In genomic region chrX:137170021-137170420, GRCm38 (mm10) we compare ENCODE assay signal across 10 mouse cellular contexts. TPM values are rescaled to one million over a fixed set of nuclear protein-coding genes. Genes with fewer than 3 reads are reported as not detected.
DNase-seq lines count a peak whose midpoint lies in the region; ATAC-seq and TF ChIP-seq lines count a peak whose summit lies in the region.
"Had no signal": no experiment of that assay in that cellular context is flagged by ENCODE, and none has a peak within 500 bp of the region (broad histone marks: within the 10 kb centered on the region; RNA-seq: fewer than 3 reads in every experiment).

No protein-coding gene starts in this region.

- peak; percentile 54 for DNase-seq in forebrain, embryonic 11.5 days (ENCODE audit: low spot score)
- peak; percentile 2 for DNase-seq in liver, adult 2 months (ENCODE audit: extremely low read depth, low read depth, low spot score)
- DNase-seq in WW6 (ENCODE audit: low read depth, low spot score) = peak; percentile 3
- no peak for DNase-seq in stomach, postnatal 0 days (ENCODE audit: low spot score)
- DNase-seq in left cerebral cortex, adult 8-10 months (ENCODE audit: low spot score in 2 of 2) = no peak
- DNase-seq in midbrain, embryonic 14.5 days = no peak
- DNase-seq: cerebellum, adult 8-10 months; gastrocnemius, postnatal 10 days had no signal

- H3K27me3 ChIP-seq in forebrain, embryonic 11.5 days (ENCODE audit: control insufficient read depth, insufficient read depth, low read length) = no peaks in the 10 kb centered on the region
- H3K27me3 ChIP-seq in forebrain, embryonic 16.5 days (replicated peaks; ENCODE audit: control insufficient read depth, insufficient read depth, low read length) = no peaks in the 10 kb centered on the region
- H3K27me3 ChIP-seq in liver, adult 2 months (ENCODE audit: control insufficient read depth, insufficient read depth, low read length) = no peaks in the 10 kb centered on the region
- H3K27me3 ChIP-seq in liver, embryonic 12.5 days (replicated peaks) = no peaks in the 10 kb centered on the region
- H3K27me3 ChIP-seq in stomach, postnatal 0 days (ENCODE audit: control insufficient read depth, insufficient read depth, low read length) = no peaks in the 10 kb centered on the region
- no peaks in the 10 kb centered on the region for H3K27me3 ChIP-seq in midbrain, embryonic 14.5 days (ENCODE audit: control insufficient read depth, insufficient read depth, low read length)

- no peak overlapping the region for H3K9ac ChIP-seq in forebrain, embryonic 11.5 days (ENCODE audit: low read length)
- H3K9ac ChIP-seq in forebrain, embryonic 16.5 days (replicated peaks; ENCODE audit: low read depth, low read length) = no peak overlapping the region
- H3K9ac ChIP-seq in liver, adult 2 months (ENCODE audit: low read depth, low read length) = no peak overlapping the region
- H3K9ac ChIP-seq in liver, embryonic 12.5 days = no peak overlapping the region
- H3K9ac ChIP-seq in stomach, postnatal 0 days (ENCODE audit: low read length) = no peak overlapping the region
- no peak overlapping the region for H3K9ac ChIP-seq in midbrain, embryonic 14.5 days (replicated peaks; ENCODE audit: low read length)

- no peak for ATAC-seq in forebrain, embryonic 11.5 days (replicated peaks; ENCODE audit: low FRiP score)
- no peak for ATAC-seq in forebrain, embryonic 16.5 days
- ATAC-seq in liver, embryonic 12.5 days = no peak
- ATAC-seq in stomach, postnatal 0 days (ENCODE audit: low FRiP score, low TSS enrichment) = no peak
- ATAC-seq in midbrain, embryonic 14.5 days (ENCODE audit: low FRiP score, low TSS enrichment) = no peak

- peak; percentile 8; the same call in 1 of the 2 replicates for TF ChIP-seq CTCF in liver, adult 2 months (IDR thresholded peaks at IDR 0.05; ENCODE audit: low read depth, low read length)
- TF ChIP-seq CTCF in stomach, postnatal 0 days (IDR thresholded peaks at IDR 0.05; ENCODE audit: low read depth) = peak; percentile 54

- no peaks in the 10 kb centered on the region for H3K36me3 ChIP-seq in forebrain, embryonic 11.5 days (ENCODE audit: control insufficient read depth, insufficient read depth, low read length)
- no peaks in the 10 kb centered on the region for H3K36me3 ChIP-seq in forebrain, embryonic 16.5 days (ENCODE audit: control insufficient read depth, insufficient read depth)
- H3K36me3 ChIP-seq in liver, adult 2 months (ENCODE audit: control insufficient read depth, insufficient read depth, low read length) = no peaks in the 10 kb centered on the region
- H3K36me3 ChIP-seq in liver, embryonic 12.5 days = no peaks in the 10 kb centered on the region
- H3K36me3 ChIP-seq in stomach, postnatal 0 days (ENCODE audit: control insufficient read depth, insufficient read depth, low read length) = no peaks in the 10 kb centered on the region
- no peaks in the 10 kb centered on the region for H3K36me3 ChIP-seq in midbrain, embryonic 14.5 days (ENCODE audit: control insufficient read depth, insufficient read depth, low read length)

- no peaks in the 10 kb centered on the region for H3K4me1 ChIP-seq in forebrain, embryonic 11.5 days (replicated peaks; ENCODE audit: control insufficient read depth, insufficient read depth, low read length)
- H3K4me1 ChIP-seq in forebrain, embryonic 16.5 days (replicated peaks; ENCODE audit: control insufficient read depth, insufficient read depth, low read length) = no peaks in the 10 kb centered on the region
- H3K4me1 ChIP-seq in liver, adult 2 months (ENCODE audit: control insufficient read depth, insufficient read depth, low read length) = no peaks in the 10 kb centered on the region
- no peaks in the 10 kb centered on the region for H3K4me1 ChIP-seq in liver, embryonic 12.5 days
- no peaks in the 10 kb centered on the region for H3K4me1 ChIP-seq in stomach, postnatal 0 days (replicated peaks; ENCODE audit: control insufficient read depth, insufficient read depth)
- H3K4me1 ChIP-seq in midbrain, embryonic 14.5 days (ENCODE audit: control insufficient read depth, insufficient read depth, low read length) = no peaks in the 10 kb centered on the region

- no peak overlapping the region for H3K4me2 ChIP-seq in forebrain, embryonic 11.5 days (ENCODE audit: low read depth, low read length, severe bottlenecking)
- H3K4me2 ChIP-seq in forebrain, embryonic 16.5 days (ENCODE audit: low read length) = no peak overlapping the region
- H3K4me2 ChIP-seq in liver, embryonic 12.5 days = no peak overlapping the region
- H3K4me2 ChIP-seq in stomach, postnatal 0 days (replicated peaks; ENCODE audit: low read depth) = no peak overlapping the region
- H3K4me2 ChIP-seq in midbrain, embryonic 14.5 days (ENCODE audit: low read length) = no peak overlapping the region

- no peaks in the 10 kb centered on the region for H3K79me2 ChIP-seq in liver, adult 2 months (ENCODE audit: control insufficient read depth, insufficient read depth, low read length)

- no peak overlapping the region for H3K4me3 ChIP-seq in forebrain, embryonic 11.5 days (ENCODE audit: low read depth, low read length)
- no peak overlapping the region for H3K4me3 ChIP-seq in forebrain, embryonic 16.5 days (replicated peaks; ENCODE audit: low read length)
- H3K4me3 ChIP-seq in liver, adult 2 months (ENCODE audit: insufficient read depth, low read depth, low read length) = no peak overlapping the region
- no peak overlapping the region for H3K4me3 ChIP-seq in liver, embryonic 12.5 days
- no peak overlapping the region for H3K4me3 ChIP-seq in stomach, postnatal 0 days (ENCODE audit: low read depth, low read length)
- no peak overlapping the region for H3K4me3 ChIP-seq in midbrain, embryonic 14.5 days (replicated peaks; ENCODE audit: low read depth, low read length)

- no peaks in the 10 kb centered on the region for H3K9me3 ChIP-seq in forebrain, embryonic 11.5 days (ENCODE audit: control insufficient read depth, low read length)
- H3K9me3 ChIP-seq in forebrain, embryonic 16.5 days (ENCODE audit: control insufficient read depth, low read length) = no peaks in the 10 kb centered on the region
- H3K9me3 ChIP-seq in liver, embryonic 12.5 days (replicated peaks) = no peaks in the 10 kb centered on the region
- no peaks in the 10 kb centered on the region for H3K9me3 ChIP-seq in stomach, postnatal 0 days (ENCODE audit: control insufficient read depth, low read length)
- H3K9me3 ChIP-seq in midbrain, embryonic 14.5 days (ENCODE audit: control insufficient read depth, low read length) = no peaks in the 10 kb centered on the region

- WGBS in forebrain, embryonic 11.5 days = 40% methylated on average over 7 of the region's 7 CpGs
- WGBS in forebrain, embryonic 16.5 days = 40% methylated on average over 7 of the region's 7 CpGs
- WGBS in liver, adult 2 months = 45% methylated on average over 7 of the region's 7 CpGs
- WGBS in liver, embryonic 12.5 days (ENCODE audit: insufficient replicate concordance) = 30% methylated on average over 7 of the region's 7 CpGs
- WGBS in stomach, postnatal 0 days = 40% methylated on average over 7 of the region's 7 CpGs
- WGBS in midbrain, embryonic 14.5 days = 49% methylated on average over 7 of the region's 7 CpGs

- no peak for TF ChIP-seq POLR2A in liver, adult 2 months (IDR thresholded peaks at IDR 0.05; ENCODE audit: extremely low read depth, insufficient read depth, low read length)

- no peak overlapping the region for H3K27ac ChIP-seq in forebrain, embryonic 11.5 days (ENCODE audit: low read depth, low read length)
- no peak overlapping the region for H3K27ac ChIP-seq in forebrain, embryonic 16.5 days (ENCODE audit: low read length)
- H3K27ac ChIP-seq in liver, adult 2 months (replicated peaks; ENCODE audit: insufficient read depth, low read depth, low read length) = no peak overlapping the region
- no peak overlapping the region for H3K27ac ChIP-seq in liver, embryonic 12.5 days
- no peak overlapping the region for H3K27ac ChIP-seq in stomach, postnatal 0 days (replicated peaks)
- no peak overlapping the region for H3K27ac ChIP-seq in midbrain, embryonic 14.5 days (replicated peaks; ENCODE audit: low read depth, low read length)

- TF ChIP-seq EP300 in stomach, postnatal 0 days (optimal IDR thresholded peaks at IDR 0.05) = no peak

RNA-seq across cellular contexts. Expression of gene Esx1, which starts 48.1 kb away (rescaled TPM):
- not detected in 2 replicates for polyA plus RNA-seq in forebrain, embryonic 11.5 days (2014; fragmentation: Nextera tagmentation; extraction: Ambion mirVana)
- polyA plus RNA-seq in forebrain, embryonic 16.5 days (2015; fragmentation: Nextera tagmentation; extraction: Ambion mirVana) = not detected in 2 replicates
- total RNA-seq in liver, adult 2 months (2014; rRNA removed) = not detected in 2 replicates
- not detected in 2 replicates for polyA plus RNA-seq in liver, adult 2 months (2012; rRNA removed)
- polyA plus RNA-seq in liver, embryonic 12.5 days (2016; fragmentation: Nextera tagmentation; extraction: Ambion mirVana) = not detected in 2 replicates
- 0.06 TPM in 1 of 2 replicates, not detected in the other for polyA plus RNA-seq in stomach, postnatal 0 days (2015; fragmentation: Nextera tagmentation; extraction: Ambion mirVana)
- not detected for total RNA-seq in left cerebral cortex, adult 8-10 months (2022)
- not detected in 2 replicates for polyA plus RNA-seq in midbrain, embryonic 14.5 days (2014; fragmentation: Nextera tagmentation; extraction: Ambion mirVana)
- total RNA-seq: gastrocnemius, postnatal 10 days had no signal

Comparison
In these comparisons a context has a peak if more than half of its experiments do, and no peak if none do; other contexts are left out.
1. DNase-seq: peak in forebrain, embryonic 11.5 days (single experiment), liver, adult 2 months (single experiment) and WW6 (single experiment); none in stomach, postnatal 0 days (single experiment), left cerebral cortex, adult 8-10 months (0 of 2) and midbrain, embryonic 14.5 days (single experiment).